Mouse (Mus musculus) c-Kit-negative CD71-positive TER-119-positive erythroid progenitor cells, embryonic 14.5 days (primary cell): Measurements from ENCODE around the gene Smad1.

Source experiments
- DNase-seq: peaks from one replicate; pipeline ENCODE4 v3.0.0-alpha.2; 2013; ENCODE audit warnings: low read depth, low spot score

Gene Smad1

GRCm38 (mm10) chr8:79382857-79383262 lies 16.5 kb downstream of the Smad1 start:
- no peak for DNase-seq

DNA sequence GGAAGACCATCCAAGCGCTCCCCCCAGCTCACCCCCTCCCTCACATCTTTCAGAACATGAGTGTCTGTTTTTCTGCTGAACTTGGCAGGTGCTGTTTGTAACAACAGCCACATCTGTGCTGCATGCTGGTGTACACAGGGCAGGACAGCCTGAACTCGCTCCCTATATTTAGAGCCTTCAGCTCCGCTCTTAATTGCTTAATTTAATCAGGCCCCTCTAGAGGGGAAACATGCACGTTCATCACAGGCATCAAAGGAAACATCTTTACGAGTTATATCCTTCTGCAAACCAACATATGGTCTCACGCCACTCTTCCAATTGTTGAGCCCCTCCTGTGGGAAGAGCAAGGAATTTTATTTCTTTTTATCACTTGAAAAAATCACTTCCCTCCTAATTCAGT lies 17.5 kb downstream of the Smad1 start:
- no peak for DNase-seq

- DNase-seq = no peak
Measured at GRCm38 (mm10) chr8:79380386-79380785, 18.9 kb downstream of the Smad1 start.

DNA sequence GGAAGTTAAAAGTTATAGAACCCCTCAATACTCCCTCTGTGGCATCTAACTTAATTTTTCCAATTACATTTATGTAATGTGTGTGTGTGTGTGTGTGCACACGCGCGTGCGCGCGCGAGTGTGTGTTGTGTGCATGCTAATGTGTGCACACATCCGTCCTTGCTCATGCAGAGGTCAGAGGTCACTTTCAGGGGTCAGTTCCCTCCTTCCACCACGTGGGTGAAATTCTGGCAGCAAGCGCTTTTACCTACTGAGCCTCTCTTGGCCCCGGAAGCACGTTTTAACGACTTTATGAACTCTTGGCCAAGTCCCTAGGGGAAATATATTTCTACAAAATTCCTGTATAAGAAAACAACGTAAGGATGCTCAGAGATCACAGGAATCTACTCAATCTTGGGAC lies 19.3 kb downstream of the Smad1 start:
- DNase-seq = no peak

DNA sequence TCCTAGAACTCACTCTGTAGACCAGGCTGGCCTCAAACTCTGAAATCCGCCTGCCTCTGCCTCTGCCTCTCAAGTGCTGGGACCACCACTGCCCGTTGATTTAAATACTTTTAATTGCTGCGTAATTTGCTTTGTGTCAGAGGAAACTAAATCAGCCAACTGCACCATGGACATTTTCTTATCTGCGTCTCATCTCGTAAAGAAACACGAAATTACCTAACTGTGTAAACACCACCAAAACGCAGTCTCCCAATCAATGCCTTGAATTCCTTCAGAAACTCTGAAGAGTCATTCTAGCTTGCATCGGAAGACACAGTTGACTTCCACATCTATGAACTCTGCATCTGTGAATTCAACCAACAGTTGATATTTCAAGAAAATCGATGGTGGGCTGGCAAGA lies 22.7 kb downstream of the Smad1 start:
- no peak for DNase-seq

GRCm38 (mm10) chr8:79375775-79376123 lies 23.6 kb downstream of the Smad1 start:
- no peak for DNase-seq

DNA sequence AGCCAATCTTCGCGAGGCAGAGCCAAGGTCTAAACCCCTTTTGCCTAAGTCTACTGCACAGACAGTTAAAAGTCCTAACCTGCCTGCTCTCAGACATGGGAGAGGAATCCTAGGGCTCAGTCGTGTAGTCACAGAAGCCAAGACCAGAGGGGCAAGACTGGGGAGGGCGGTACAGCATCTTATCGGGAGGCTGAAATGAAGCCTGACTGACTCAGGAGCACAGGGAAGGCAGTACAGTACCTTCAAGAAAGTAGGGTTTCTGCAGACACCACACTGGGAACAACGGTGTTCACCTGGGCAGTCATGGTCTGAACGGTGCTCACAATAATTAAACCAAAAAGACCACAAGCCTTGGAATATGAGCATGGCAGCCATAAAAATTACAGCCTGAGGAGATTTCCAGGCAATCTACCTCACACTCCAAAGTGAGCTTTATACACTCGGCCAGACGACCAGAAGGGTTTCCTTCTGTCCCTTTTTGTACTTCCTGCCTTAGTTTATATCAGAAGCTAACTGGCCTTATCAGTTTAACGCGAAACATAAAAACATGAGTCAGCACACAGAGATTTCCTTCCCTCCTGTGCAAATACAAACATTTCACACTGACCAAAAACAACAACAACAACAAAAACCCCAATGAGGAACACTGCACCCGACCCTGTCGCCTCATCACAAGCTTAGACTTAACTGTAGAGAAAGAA lies 24.1 kb downstream of the Smad1 start:
- DNase-seq = no peak

DNA sequence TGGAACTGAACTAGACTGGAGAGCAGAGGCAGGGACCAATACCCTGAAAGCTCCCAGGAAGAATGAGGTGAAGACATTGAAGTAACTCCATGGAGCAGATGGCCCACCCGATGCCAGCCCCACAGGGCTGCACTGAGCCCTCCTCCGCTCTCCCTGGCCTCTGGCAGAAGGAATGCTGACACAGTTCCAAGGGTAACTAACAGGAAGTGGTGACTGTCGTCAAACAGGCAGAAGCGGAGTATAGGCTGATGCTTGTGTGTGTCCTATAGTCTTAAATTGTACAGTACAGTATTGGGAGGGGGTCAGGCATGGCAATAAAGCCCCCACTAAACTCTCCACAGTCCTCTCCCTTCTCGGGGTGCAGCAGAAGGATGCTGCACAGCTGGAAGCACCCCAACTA lies 24.9 kb downstream of the Smad1 start:
- DNase-seq = no peak

GRCm38 (mm10) chr8:79373563-79373962 lies 25.8 kb downstream of the Smad1 start:
- no peak for DNase-seq

DNA sequence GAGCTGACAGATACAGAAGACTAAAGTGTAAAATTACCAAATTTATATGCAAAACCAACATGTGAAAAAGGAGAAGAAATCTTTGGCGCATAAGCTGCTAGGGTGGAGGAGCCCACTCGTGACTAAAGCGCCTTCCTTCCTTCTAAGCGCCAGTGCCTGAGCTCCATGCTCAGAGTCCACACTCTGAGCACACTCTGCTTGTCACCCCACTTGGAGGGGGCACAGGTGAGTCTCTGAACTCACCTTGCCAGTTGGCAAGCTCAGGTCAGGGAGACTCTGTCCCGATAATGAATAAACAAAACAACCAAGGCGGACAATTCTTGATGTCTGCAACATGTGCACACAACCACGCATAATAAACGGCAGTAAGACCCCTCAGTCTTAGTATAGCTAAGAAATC lies 26.4 kb downstream of the Smad1 start:
- DNase-seq = no peak

- DNase-seq = no peak
Measured at GRCm38 (mm10) chr8:79372521-79372920, 26.8 kb downstream of the Smad1 start.

DNA sequence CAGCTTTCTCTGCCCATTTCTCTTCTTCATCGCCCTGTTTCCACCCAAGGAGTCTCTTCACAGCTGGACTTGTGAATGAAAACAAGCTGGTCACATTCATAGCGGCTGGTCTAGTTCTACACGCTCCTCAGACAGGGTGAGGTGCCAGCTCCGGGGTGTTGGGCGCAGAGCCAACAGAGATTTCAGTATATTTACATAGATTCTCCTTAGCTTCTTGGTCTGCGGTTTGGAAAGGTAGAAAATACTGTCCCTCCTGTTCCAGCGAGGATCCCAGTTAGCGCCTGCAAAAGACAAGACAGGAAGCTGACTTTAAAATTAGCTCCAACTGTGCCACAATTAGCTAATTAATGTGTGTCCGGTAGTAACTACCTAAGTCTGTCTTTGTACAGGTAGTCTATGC lies 27.2 kb downstream of the Smad1 start:
- no peak for DNase-seq

DNA sequence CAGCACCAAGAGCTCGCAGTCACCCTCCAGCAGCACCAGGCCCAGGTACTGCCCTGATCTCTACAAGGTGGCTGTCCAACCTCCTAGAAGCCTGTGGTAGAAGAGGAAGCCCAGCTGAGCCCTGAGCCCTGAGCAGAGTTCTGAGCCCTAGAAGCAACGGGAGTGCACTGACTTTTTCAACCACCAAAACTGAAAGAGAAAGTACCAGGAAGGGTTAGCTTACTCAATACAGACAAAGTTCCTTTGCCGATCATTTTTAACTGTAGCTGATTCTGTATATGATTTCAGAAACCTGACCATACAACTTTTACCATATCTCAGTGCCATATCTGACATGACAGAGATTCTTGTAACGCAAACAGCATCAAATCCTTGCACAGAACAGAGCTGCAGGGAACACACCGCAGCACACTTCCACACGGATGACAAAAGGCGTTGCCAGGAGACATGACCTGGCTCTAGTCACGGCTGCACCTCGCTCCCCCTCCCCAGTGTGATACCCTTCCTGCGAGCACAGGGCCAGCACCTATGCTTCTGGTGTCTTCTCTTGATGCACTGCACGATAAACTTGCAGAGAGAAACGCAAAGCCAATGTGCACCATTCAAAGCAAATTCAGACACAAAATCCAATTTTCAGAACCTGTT lies 28.6 kb downstream of the Smad1 start:
- no peak for DNase-seq

DNA sequence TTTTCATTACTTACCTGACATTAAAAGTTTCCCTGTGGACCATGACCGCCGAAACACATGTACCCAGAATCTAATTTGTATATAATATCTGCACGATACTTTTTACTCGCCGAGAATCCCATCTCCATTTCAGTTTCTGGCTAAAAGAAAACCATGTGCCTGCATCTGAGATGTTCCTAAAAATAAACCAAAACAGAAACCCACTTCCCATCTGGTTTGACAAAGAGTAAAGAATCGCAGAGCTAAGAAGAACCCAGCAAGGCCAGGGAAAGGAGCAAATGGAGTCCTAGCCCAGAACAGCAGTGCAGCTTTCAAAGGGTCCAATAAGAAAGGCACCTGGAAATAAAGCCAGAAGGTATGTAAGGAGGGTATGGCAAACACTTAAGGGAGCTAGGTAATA lies 30.2 kb downstream of the Smad1 start:
- no peak for DNase-seq

GRCm38 (mm10) chr8:79367959-79368358 lies 31.4 kb downstream of the Smad1 start:
- no peak for DNase-seq

DNA sequence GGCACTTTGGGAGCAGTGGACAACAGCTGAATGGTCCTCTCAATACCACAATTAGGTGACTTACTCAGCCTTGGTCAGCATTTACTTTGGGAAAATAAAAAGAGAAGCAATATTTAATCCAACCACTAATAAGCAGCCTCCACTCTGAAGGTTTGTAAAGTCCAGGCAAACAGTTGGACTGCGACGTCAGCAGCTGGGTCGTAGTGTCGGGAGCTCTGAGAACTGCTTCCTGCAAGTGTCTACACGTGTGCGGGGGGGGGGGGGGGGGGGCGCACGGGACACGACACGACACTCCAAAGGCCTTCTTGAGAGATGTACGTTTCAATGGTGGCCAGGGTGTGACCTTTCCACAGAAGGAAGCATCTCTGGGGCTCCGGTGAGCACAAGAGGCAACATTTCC lies 32.0 kb downstream of the Smad1 start:
- DNase-seq = no peak

DNA sequence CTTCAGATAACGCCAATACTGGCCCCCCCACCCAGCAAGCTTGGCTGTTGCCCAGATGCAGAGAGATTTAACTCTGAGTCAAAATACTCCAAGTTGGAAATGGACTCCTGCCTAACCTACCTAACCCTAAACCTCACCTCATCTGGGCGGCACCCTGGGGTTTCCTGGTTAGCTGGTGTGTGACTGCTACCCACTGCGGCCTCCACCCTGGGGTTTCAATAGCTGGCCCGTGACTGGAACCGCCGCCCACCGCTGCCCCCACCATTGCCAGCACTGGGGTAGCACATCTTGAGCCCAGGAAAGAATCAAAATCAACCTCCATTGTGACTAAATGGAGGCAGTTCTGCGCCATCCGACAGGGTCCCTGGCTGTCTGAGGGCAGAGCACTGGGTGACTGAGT lies 33.1 kb downstream of the Smad1 start:
- DNase-seq = no peak

DNA sequence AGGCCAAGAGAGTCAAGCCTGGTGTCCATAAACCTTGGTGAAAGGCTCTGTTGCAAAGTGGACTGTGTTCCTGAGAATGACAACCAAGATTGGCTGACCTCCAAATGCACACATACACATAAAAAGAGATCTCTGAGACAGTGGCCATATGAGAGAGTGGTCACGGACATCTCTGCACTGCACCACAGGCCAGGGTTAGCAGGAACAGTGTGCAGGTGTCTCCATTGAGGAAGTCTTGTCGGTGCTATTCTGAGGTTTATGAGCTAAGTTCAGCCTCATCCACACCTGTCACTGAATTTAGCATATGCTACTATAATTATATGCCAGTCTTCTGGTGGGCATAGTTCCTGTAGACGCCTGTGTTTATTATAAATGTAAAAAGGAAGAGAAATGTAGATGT lies 33.6 kb downstream of the Smad1 start:
- no peak for DNase-seq

GRCm38 (mm10) chr8:79364806-79365205 lies 34.5 kb downstream of the Smad1 start:
- DNase-seq = no peak

DNA sequence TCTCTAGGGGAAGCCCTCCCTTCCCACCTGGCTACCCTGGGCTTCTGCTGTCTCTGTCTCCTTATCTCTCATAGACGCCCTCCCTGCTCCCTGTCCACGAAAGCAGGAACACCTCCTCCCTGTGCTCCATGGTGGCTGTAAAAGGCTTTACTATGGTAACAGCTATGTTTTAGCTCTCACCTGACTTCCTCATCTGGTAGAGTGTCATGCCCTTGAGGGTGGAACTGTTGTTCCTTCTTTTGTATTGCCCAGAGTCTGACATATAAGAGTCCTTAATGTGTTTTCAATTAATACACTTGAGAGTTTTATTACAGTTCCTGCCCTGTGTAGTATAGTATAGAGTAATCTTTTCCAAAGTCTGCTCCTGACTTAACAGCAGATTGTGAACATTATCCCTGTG lies 36.9 kb downstream of the Smad1 start:
- no peak for DNase-seq

GRCm38 (mm10) chr8:79360774-79361527 lies 38.4 kb downstream of the Smad1 start:
- no peak for DNase-seq

DNA sequence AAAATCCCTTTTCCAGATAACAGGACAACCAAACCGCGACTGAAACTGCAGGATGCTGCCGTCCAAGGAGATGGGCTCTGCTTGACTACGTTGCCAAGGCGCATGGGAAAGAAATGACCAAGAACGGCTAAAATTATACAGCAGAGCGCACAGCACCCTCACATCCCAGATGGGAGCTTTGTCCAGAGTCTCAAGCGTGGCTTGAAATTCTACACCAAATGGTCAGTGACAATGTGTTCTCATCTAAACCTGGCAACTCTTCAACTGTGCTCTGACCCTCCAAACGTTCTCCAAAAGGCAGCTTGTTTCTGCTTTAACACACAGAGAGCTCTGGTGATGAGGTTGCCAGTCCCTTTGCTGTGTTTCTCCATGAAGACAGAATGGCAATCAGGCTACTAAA lies 39.0 kb downstream of the Smad1 start:
- no peak for DNase-seq
